Mouse (Mus musculus) intestine, postnatal 0 days (tissue): ENCODE measurements at regions not wholly inside any gene's neighbourhood (a gene's known extent, or its start where the extent isn't known, plus 50 kb on each side); places are given as distances from the start of the nearest gene placed in this dataset.
A peak's percentile ranks its signal among the peaks of the same experiment; 100 is the strongest.

ENCODE experiments used
- ATAC-seq: fragments of 200-750 bp; cut with Nextera tagmentation; 2 replicates; pipeline ENCODE4 v1.8.0; 2017; ENCODE audit warnings: mild to moderate bottlenecking, moderate TSS enrichment, moderate library complexity
- H3K27ac ChIP-seq: fragments of 300-500 bp; sonication (generic); 2 replicates; pipeline ENCODE4 v1.5.1; 2014; ENCODE audit warnings: mild to moderate bottlenecking, low read depth, low read length, moderate library complexity
- H3K27me3 ChIP-seq: fragments of 300-500 bp; sonication (generic); replicated peaks from 2 replicates; pipeline ENCODE4 v1.6.1; 2014; ENCODE audit warnings: low read length, mixed read lengths; ENCODE audit not compliant: control insufficient read depth, insufficient read depth
- H3K36me3 ChIP-seq: fragments of 300-500 bp; sonication (generic); 2 replicates; pipeline ENCODE4 v1.6.1; 2014; ENCODE audit warnings: mild to moderate bottlenecking, moderate library complexity; ENCODE audit not compliant: control insufficient read depth, insufficient read depth
- H3K4me1 ChIP-seq: fragments of 300-500 bp; sonication (generic); replicated peaks from 2 replicates; pipeline ENCODE4 v1.6.1; 2014; ENCODE audit warnings: antibody characterized with exemption, low read length, mixed read lengths; ENCODE audit not compliant: control insufficient read depth, insufficient read depth
- H3K4me2 ChIP-seq: fragments of 300-500 bp; sonication (generic); replicated peaks from 2 replicates; pipeline ENCODE4 v1.6.1; 2014; ENCODE audit warnings: low read depth, mild to moderate bottlenecking, moderate library complexity
- H3K4me3 ChIP-seq: fragments of 300-500 bp; sonication (generic); 2 replicates; pipeline ENCODE4 v1.5.1; 2014; ENCODE audit warnings: low read depth, low read length
- H3K9ac ChIP-seq: fragments of 300-500 bp; sonication (generic); 2 replicates; pipeline ENCODE4 v1.6.1; 2014; ENCODE audit warnings: mild to moderate bottlenecking, low read depth, low read length
- H3K9me3 ChIP-seq: fragments of 300-500 bp; sonication (generic); 2 replicates; pipeline ENCODE4 v1.6.1; 2016; ENCODE audit warnings: mixed run types; ENCODE audit not compliant: control insufficient read depth
- CTCF ChIP-seq: sonication (generic); IDR thresholded peaks from 2 replicates; pipeline ENCODE4 v1.5.1; 2016; ENCODE audit warnings: low read depth, mild to moderate bottlenecking, control low read depth, antibody characterized with exemption, moderate library complexity
- WGBS: fragments of 180-500 bp; shearing (Covaris S2); extraction: QIAGEN DNeasy Blood & Tissue Kit; methylation state at CpG from one replicate; pipeline ENCODE4 v1.1.7; 2014; 5-methylcytosine and 5-hydroxymethylcytosine counted together

DNA sequence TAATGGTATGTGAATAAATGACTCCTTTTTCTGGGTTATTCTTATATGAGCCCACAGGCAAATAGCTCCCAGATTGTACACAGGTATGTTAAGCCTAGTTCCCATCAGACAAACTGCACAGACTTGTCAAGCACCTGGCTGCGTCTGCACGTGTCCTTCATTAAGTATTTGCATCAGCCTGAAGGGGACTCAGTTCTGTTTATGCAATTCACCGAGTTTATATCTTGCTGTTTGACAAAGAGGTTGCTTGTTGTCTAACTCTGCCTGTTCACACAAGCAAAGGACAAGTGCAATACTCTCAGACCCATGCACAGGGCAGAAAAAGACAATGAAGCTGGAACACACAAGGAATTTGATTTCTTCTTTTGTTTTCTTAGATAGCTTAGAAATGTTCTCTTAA, 215.2 kb downstream of the Arl4a start:
- H3K4me1 ChIP-seq = no peaks in the 10 kb centered on the region
- H3K4me3 ChIP-seq = no peak overlapping the region
- H3K27me3 ChIP-seq = no peaks in the 10 kb centered on the region
- WGBS = 49% methylated on average over 3 of the region's 3 CpGs
- no peak overlapping the region for H3K4me2 ChIP-seq
- TF ChIP-seq CTCF = no peak
- no peaks in the 10 kb centered on the region for H3K9me3 ChIP-seq
- H3K27ac ChIP-seq = no peak overlapping the region
- H3K36me3 ChIP-seq = no peaks in the 10 kb centered on the region
- ATAC-seq = no peak
- H3K9ac ChIP-seq = no peak overlapping the region

DNA sequence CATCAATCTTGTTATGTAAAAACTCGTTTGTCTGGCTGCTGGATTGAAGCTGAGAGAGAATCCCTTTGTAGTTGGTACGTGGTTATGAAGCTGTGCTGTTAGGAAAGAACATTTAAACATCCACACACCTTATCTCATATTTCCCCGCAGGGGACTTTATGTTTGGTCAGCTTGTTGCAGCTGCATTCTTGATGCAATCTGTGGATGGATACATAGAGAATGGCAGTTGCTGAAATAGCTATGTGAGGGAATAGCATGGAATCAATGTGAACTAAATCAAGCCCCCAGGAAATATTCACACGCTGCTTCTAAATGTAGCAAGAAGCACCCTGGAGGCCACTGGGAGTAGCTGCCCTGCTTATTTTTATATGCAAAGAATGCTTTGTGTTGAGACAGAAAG, 236.3 kb downstream of the Arl4a start:
- TF ChIP-seq CTCF = no peak
- H3K4me3 ChIP-seq = no peak overlapping the region
- H3K9me3 ChIP-seq = no peaks in the 10 kb centered on the region
- no peak overlapping the region for H3K27ac ChIP-seq
- H3K9ac ChIP-seq = no peak overlapping the region
- ATAC-seq = no peak
- H3K27me3 ChIP-seq = no peaks in the 10 kb centered on the region
- H3K36me3 ChIP-seq = no peaks in the 10 kb centered on the region
- no peaks in the 10 kb centered on the region for H3K4me1 ChIP-seq
- H3K4me2 ChIP-seq = no peak overlapping the region
- 53% methylated on average over 4 of the region's 4 CpGs for WGBS

DNA sequence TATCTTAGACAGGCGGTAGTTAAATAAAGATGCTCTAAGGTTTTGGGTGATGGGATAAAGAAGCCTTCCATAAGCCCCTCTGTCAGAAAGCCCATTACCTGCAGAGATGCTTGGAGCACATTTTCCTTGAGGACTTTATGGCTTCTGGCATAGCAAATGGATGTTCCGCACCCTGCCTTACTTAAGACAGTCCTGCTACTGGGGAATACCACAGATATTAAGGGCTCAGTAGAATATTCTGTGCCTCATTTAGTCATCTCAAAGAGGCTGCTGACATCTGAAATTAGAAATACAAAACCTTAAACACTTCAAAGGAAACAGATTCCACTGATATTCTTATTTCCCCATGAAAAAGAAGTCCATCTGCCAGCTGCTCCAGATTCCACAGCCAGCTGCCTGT, 240.0 kb downstream of the Arl4a start:
- no peak overlapping the region for H3K27ac ChIP-seq
- no peaks in the 10 kb centered on the region for H3K9me3 ChIP-seq
- H3K4me1 ChIP-seq = no peaks in the 10 kb centered on the region
- no peak for TF ChIP-seq CTCF
- no peak overlapping the region for H3K4me3 ChIP-seq
- no peak for ATAC-seq
- no peaks in the 10 kb centered on the region for H3K27me3 ChIP-seq
- WGBS = 93% methylated on average over 2 of the region's 2 CpGs
- no peaks in the 10 kb centered on the region for H3K36me3 ChIP-seq
- H3K9ac ChIP-seq = no peak overlapping the region
- H3K4me2 ChIP-seq = no peak overlapping the region

DNA sequence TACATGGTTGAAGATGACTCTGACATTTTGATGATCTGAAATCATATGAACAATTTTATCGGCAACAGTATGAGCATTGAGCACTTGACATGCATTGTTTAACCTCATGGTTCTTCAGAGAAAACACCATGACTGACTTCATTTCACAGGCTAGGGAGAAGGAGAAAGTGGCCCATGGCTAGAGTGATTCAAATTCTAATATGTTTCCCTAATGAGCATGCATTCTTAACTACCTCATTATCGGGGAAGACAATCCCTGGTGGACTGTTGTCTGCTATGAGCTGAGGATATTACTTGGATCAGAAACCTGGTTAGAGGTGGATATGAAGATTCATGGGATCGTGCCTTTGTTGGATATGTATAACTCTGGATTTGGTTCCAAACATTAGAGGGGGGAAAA, 240.9 kb downstream of the Arl4a start:
- no peak for TF ChIP-seq CTCF
- whole genome bisulfite sequencing = 87% methylated on average over 3 of the region's 3 CpGs
- Histone ChIP-seq H3K9me3 (no peaks in the 10 kb centered on the region), H3K9ac (no peak overlapping the region), H3K4me1 (no peaks in the 10 kb centered on the region), H3K4me2 (no peak overlapping the region), H3K27me3 (no peaks in the 10 kb centered on the region), H3K36me3 (no peaks in the 10 kb centered on the region), H3K4me3 (no peak overlapping the region), H3K27ac (no peak overlapping the region)
- no peak for ATAC-seq

DNA sequence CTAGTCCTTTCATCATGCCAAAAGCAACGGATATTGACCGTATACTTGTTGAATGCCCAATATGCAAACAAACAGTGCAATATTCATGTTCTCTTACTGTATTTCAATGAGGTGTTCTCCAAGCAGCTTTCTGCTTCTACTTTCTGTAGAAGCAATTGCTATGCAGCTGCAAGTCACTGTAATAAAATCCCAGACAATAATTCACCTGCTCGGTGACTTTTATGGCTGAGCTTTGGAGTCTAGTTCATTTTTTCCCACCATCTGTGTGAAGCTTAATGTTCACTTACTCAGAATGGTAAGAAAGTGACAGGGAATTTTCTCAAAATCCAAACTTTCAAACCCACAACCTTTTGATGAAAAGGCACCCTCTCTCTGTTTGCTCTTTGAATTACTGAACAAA, 252.8 kb downstream of the Arl4a start:
- Histone ChIP-seq H3K9ac (no peak overlapping the region), H3K27me3 (no peaks in the 10 kb centered on the region), H3K4me1 (no peaks in the 10 kb centered on the region), H3K36me3 (no peaks in the 10 kb centered on the region), H3K4me2 (no peak overlapping the region; the same call in 1 of the 2 replicates), H3K27ac (no peak overlapping the region), H3K4me3 (no peak overlapping the region), H3K9me3 (no peaks in the 10 kb centered on the region)
- 44% methylated on average over 3 of the region's 3 CpGs for WGBS
- ATAC-seq = peak; percentile 31; the same call in 1 of the 2 replicates
- TF ChIP-seq CTCF = no peak

DNA sequence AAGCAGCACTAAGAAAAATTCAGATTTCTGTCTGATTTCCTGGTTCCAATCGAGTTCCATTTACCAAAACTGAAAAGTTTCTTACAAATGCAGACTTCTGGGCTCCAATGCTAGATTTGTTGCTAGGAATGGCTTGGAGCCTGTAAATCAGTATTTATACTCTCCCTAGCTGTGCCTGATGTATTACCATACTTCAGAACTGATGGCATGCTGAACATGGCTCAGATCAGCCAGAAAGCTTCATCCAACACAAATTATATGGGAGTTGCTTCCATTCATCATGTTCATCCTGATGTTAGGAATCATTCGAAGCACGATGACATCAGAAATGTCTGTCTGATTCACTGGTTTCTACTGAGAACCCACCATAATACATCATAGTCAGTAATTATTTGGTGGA, 253.3 kb downstream of the Arl4a start:
- 79% methylated on average over 3 of the region's 3 CpGs for WGBS

DNA sequence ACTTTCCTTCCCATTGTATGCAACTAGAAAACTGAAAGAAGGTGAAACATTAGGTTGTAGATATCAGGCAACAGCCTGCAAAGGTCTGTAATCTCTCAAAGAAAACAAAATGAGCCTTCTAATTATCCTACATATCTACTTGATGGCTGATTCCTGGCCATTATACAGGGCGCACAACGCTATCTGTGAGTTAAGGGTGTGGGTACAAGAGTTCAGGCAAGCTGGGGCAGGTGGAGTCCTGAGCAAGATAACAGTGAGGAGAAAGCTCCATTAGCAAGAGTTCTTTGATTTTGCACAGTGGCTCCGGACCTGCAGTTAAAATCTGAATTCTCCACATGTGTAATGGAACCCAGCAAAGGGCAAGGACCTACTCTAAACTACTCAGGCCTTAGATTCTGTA, 261.7 kb downstream of the Arl4a start:
- Histone ChIP-seq H3K9me3 (no peaks in the 10 kb centered on the region), H3K4me2 (no peak overlapping the region), H3K4me1 (no peaks in the 10 kb centered on the region), H3K27ac (no peak overlapping the region), H3K9ac (no peak overlapping the region), H3K27me3 (no peaks in the 10 kb centered on the region), H3K4me3 (no peak overlapping the region), H3K36me3 (no peaks in the 10 kb centered on the region)
- no peak for TF ChIP-seq CTCF
- no peak for ATAC-seq
- 40% methylated on average over 3 of the region's 3 CpGs for WGBS

More for the DNA sequence above, 253.3 kb downstream of the Arl4a start:
- TF ChIP-seq CTCF = no peak
- no peaks in the 10 kb centered on the region for H3K27me3 ChIP-seq
- no peaks in the 10 kb centered on the region for H3K9me3 ChIP-seq
- H3K4me1 ChIP-seq = no peaks in the 10 kb centered on the region
- no peak overlapping the region for H3K9ac ChIP-seq
- ATAC-seq = no peak
- H3K4me3 ChIP-seq = no peak overlapping the region
- no peaks in the 10 kb centered on the region for H3K36me3 ChIP-seq
- H3K27ac ChIP-seq = no peak overlapping the region
- H3K4me2 ChIP-seq = no peak overlapping the region; the same call in 1 of the 2 replicates
